Mouse (Mus musculus) WW6 (cell line): ENCODE data around the gene Plk1.
A peak's percentile ranks its signal among the peaks of the same experiment; 100 is the strongest.

Experiments used
- DNase-seq: peaks from one replicate; pipeline ENCODE4 v3.0.0-alpha.2; 2013; ENCODE audit warnings: low read depth, low spot score

Gene Plk1

GRCm38 (mm10) chr7:122193919-122194318 is 34.7 kb downstream of the Plk1 start:
- no peak for DNase-seq

- DNase-seq, result no peak
Observed at GRCm38 (mm10) chr7:122196771-122197170, 37.5 kb downstream of the Plk1 start.

GRCm38 (mm10) chr7:122197306-122197705 is 38.1 kb downstream of the Plk1 start:
- peak; percentile 43 for DNase-seq

- no peak for DNase-seq
Observed at GRCm38 (mm10) chr7:122199296-122199695, 40.1 kb downstream of the Plk1 start.

GRCm38 (mm10) chr7:122203936-122204335 is 44.7 kb downstream of the Plk1 start:
- DNase-seq, result no peak

- no peak for DNase-seq
Observed at GRCm38 (mm10) chr7:122206121-122206520, 46.9 kb downstream of the Plk1 start.

- no peak for DNase-seq
Observed at GRCm38 (mm10) chr7:122208276-122209021, 49.2 kb downstream of the Plk1 start.

- no peak for DNase-seq
Observed at GRCm38 (mm10) chr7:122219315-122219801, 60.1 kb downstream of the Plk1 start, which contains the start of gene Chp2. Gene Chp2, plus strand, starts transcription at chr7:122219496.
